Mouse (Mus musculus) G1E (cell line): Measurements from ENCODE around the gene Vmn2r86. TPM values are rescaled to one million over a fixed set of nuclear protein-coding genes. Genes with fewer than 3 reads are reported as not detected.
"Not testable (repeated sequence)": the region's sequence is repeated elsewhere in the genome, so short reads cannot be mapped to it uniquely, and the experiment has no call there.

Experiments
- ATAC-seq: 2 replicates; pipeline ENCODE4 v1.8.0; 2016; ENCODE audit warnings: mild to moderate bottlenecking; ENCODE audit not compliant: insufficient number of reproducible peaks, poor library complexity, low FRiP score, severe bottlenecking; ENCODE audit errors: extremely low read depth
- DNase-seq: peaks from one replicate; pipeline ENCODE4 v3.0.0; 2012; ENCODE audit warnings: low spot score
- H3K27me3 ChIP-seq: 2 replicates; pipeline ENCODE4 v1.6.1; 2012; ENCODE audit warnings: mild to moderate bottlenecking, low read length, inconsistent platforms; ENCODE audit not compliant: insufficient read depth
- H3K36me3 ChIP-seq: replicated peaks from 2 replicates; pipeline ENCODE3; 2012; ENCODE audit warnings: mild to moderate bottlenecking, inconsistent platforms
- H3K4me1 ChIP-seq: 2 replicates; pipeline ENCODE4 v1.6.1; 2012; ENCODE audit warnings: low read depth, low read length, inconsistent platforms, mixed read lengths; ENCODE audit not compliant: insufficient read depth
- H3K4me3 ChIP-seq: 2 replicates; pipeline ENCODE4 v1.5.1; 2012; ENCODE audit warnings: low read depth, mild to moderate bottlenecking, inconsistent platforms, low read length, moderate library complexity, mixed read lengths
- H3K9me3 ChIP-seq: replicated peaks from 2 replicates; pipeline ENCODE4 v1.6.1; 2012; ENCODE audit warnings: inconsistent platforms
- CTCF ChIP-seq: IDR thresholded peaks from 2 replicates; pipeline ENCODE4 v1.5.1; 2012; ENCODE audit warnings: low read depth, low read length, inconsistent platforms, mixed read lengths
- GATA1 ChIP-seq: IDR thresholded peaks from 2 replicates; pipeline ENCODE4 v1.6.1; 2012; ENCODE audit warnings: borderline replicate concordance, low read length, inconsistent platforms, mixed read lengths
- GATA2 ChIP-seq: IDR thresholded peaks from 2 replicates; pipeline ENCODE4 v1.6.1; 2012; ENCODE audit warnings: low read depth, low read length, inconsistent platforms, borderline replicate concordance
- POLR2AphosphoS5 ChIP-seq: IDR thresholded peaks from 2 replicates; pipeline ENCODE4 v1.6.1; 2012; ENCODE audit warnings: low read depth, low read length, inconsistent platforms; ENCODE audit not compliant: insufficient replicate concordance
- TAL1 ChIP-seq: conservative IDR thresholded peaks from 2 replicates; pipeline ENCODE4 v1.6.1; 2012; ENCODE audit warnings: low read depth, low read length, inconsistent platforms, mixed read lengths
- polyA plus RNA-seq: library from polyadenylated mRNA; stranded (reverse); fragments of >175 nt; gene quantifications from 2 replicates; pipeline ENCODE4 v1.2.3, GENCODE M21; 2012
- total RNA-seq, 2 experiments: library from RNA; stranded (forward) in 1 of 2; stranded (reverse) in 1 of 2; fragments of 200-1000 nt in 1 of 2; fragments of >200 nt in 1 of 2; fragmentation: Nextera tagmentation in 1 of 2; gene quantifications; 2 replicates each; pipeline ENCODE4 v1.2.3; 2014 to 2017

Gene Vmn2r86
- total RNA-seq (2014; fragmentation: Nextera tagmentation) (not detected in 2 replicates), total RNA-seq (2017) (0.05 and 0.06 TPM in 2 replicates), polyA plus RNA-seq (not detected in 2 replicates)

GRCm38 (mm10) chr10:130455950-130456349, at the start of gene Vmn2r86:
Gene Vmn2r86 (minus strand): TSS chr10:130456050.
- H3K4me1 ChIP-seq, H3K4me3 ChIP-seq, ATAC-seq, H3K27me3 ChIP-seq, H3K9me3 ChIP-seq, H3K36me3 ChIP-seq, DNase-seq: not testable (repeated sequence)

GRCm38 (mm10) chr10:130497296-130497695, 41.4 kb upstream of the Vmn2r86 start, which contains the start of gene Vmn2r87:
Gene Vmn2r87 (minus strand): TSS chr10:130497396.
- Histone ChIP-seq H3K36me3 (no peaks in the 10 kb centered on the region), H3K27me3 (no peaks in the 10 kb centered on the region), H3K4me1 (no peaks in the 10 kb centered on the region), H3K4me3 (no peak within 1 kb of the TSS), H3K9me3 (no peaks in the 10 kb centered on the region)
- DNase-seq (no peak), ATAC-seq (no peak)
- TF ChIP-seq CTCF (no peak), GATA1 (no peak), GATA2 (no peak), POLR2AphosphoS5 (no peak), TAL1 (no peak)

- DNase-seq (no peak), ATAC-seq (no peak)
- Histone ChIP-seq H3K9me3 (no peaks in the 10 kb centered on the region), H3K4me3 (no peak overlapping the region), H3K27me3 (no peaks in the 10 kb centered on the region), H3K36me3 (no peaks in the 10 kb centered on the region), H3K4me1 (no peaks in the 10 kb centered on the region)
- TF ChIP-seq POLR2AphosphoS5 (no peak), GATA2 (no peak), CTCF (no peak), TAL1 (no peak)
These were observed 14.5 kb upstream of the Vmn2r86 start for GRCm38 (mm10) chr10:130470311-130470760.

- Histone ChIP-seq H3K4me3 (no peak overlapping the region), H3K27me3 (no peaks in the 10 kb centered on the region), H3K4me1 (no peaks in the 10 kb centered on the region), H3K36me3 (no peaks in the 10 kb centered on the region), H3K9me3 (peaks cover 6% of the 10 kb centered on the region)
- no peak for TF ChIP-seq CTCF
- no peak for TF ChIP-seq TAL1
- TF ChIP-seq POLR2AphosphoS5, result no peak
- no peak for TF ChIP-seq GATA1
- no peak for TF ChIP-seq GATA2
- DNase-seq (no peak), ATAC-seq (no peak)
These were observed 11.1 kb downstream of the Vmn2r86 start for GRCm38 (mm10) chr10:130444776-130445175.

- not testable (repeated sequence) for H3K4me3 ChIP-seq, H3K27me3 ChIP-seq, ATAC-seq, H3K9me3 ChIP-seq, H3K4me1 ChIP-seq, H3K36me3 ChIP-seq, DNase-seq
These were observed 21.5 kb downstream of the Vmn2r86 start for GRCm38 (mm10) chr10:130434185-130434898.

GRCm38 (mm10) chr10:130429603-130430002, 26.2 kb downstream of the Vmn2r86 start, which contains the start of gene Vmn2r85:
Gene Vmn2r85 (minus strand): TSS chr10:130429703.
- H3K4me1 ChIP-seq, H3K4me3 ChIP-seq, H3K9me3 ChIP-seq: not testable (repeated sequence)

GRCm38 (mm10) chr10:130422368-130422767, 33.5 kb downstream of the Vmn2r86 start:
- not testable (repeated sequence) for DNase-seq, H3K27me3 ChIP-seq, ATAC-seq

More at GRCm38 (mm10) chr10:130429603-130430002, 26.2 kb downstream of the Vmn2r86 start, which contains the start of gene Vmn2r85:
- not testable (repeated sequence) for ATAC-seq, DNase-seq, H3K36me3 ChIP-seq, H3K27me3 ChIP-seq

More at GRCm38 (mm10) chr10:130422368-130422767, 33.5 kb downstream of the Vmn2r86 start:
- not testable (repeated sequence) for H3K4me1 ChIP-seq, H3K4me3 ChIP-seq, H3K9me3 ChIP-seq, H3K36me3 ChIP-seq
